Mouse (Mus musculus): Measurements from ENCODE around the gene Ccdc115.

DNA sequence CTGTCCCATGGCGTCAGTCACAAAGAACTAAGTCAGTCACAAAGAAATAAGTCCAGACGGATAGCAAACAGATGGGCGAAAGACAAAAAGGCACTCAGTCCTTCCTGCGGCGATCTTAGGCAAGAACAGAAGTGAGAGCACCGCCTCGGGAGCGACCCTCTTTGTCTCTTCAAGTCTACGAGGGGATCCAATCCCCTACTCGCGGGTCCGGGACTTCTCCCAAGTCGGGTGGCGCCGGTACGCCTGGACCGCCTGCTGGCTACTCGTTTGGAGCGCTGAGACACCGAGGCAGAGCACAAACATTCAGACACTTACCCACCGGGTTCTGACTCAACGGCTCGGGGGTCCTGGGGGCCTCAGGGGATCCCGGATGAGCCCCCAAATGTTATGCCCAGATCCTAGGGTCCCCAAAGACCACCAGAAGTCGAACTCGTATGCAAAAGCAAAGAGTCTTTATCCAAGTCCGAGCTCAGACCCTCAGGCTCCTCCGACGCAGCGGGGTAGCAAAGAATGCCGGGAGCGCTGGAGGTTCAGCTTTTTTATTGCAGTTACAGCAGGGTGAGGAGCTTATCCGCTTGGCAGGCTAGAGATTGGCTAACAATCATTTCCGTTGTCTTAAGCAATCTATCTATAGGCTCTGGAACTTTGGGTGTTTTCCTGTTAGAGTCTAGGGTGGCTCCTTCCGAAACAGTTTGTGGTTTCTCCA lies 6.5 kb downstream of the Ccdc115 start:
- no peak for TF ChIP-seq CTCF (IDR thresholded peaks at IDR 0.05)
- no peak for TF ChIP-seq EP300 (IDR thresholded peaks at IDR 0.05)
